Mouse (Mus musculus): ENCODE data around the gene a. TPM values are rescaled to one million over a fixed set of nuclear protein-coding genes. Genes with fewer than 3 reads are reported as not detected.

The a gene
- polyA plus RNA-seq, 1 experiment, result not detected

DNA sequence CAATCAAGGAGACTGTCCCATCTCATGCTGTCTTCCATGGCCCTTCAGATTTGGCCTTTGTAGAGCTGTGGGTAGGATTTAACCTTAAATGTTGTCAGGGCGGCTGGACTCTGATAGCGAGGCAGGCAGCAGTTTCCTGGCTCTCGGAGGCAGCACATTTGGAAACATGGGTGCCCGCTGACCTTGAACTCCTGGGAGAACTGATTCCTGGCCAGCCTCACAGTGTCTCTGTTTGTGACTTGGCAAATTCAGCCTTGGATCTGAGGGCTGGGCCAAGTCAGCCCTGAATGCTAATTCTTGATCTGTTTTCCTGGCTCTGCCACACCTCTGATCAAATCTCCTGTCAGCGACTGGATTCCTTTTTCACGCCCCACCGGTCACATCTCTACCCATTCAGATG is 14.7 kb upstream of the a start:
- no peak for TF ChIP-seq POLR2A (IDR thresholded peaks at IDR 0.05; ENCODE audit: insufficient read depth, low read depth, low read length)
- H3K27ac ChIP-seq (ENCODE audit: insufficient read depth, low read depth, low read length), result no peak overlapping the region
- peaks cover under 1% of the 10 kb centered on the region; the same call in 1 of the 2 replicates for H3K4me1 ChIP-seq (ENCODE audit: control insufficient read depth, insufficient read depth, low read length)
- 76% methylated on average over 7 of the region's 7 CpGs for whole genome bisulfite sequencing
- H3K4me3 ChIP-seq (ENCODE audit: insufficient read depth, low read depth, low read length), result no peak overlapping the region

- Histone ChIP-seq H3K27ac (ENCODE audit: insufficient read depth, low read depth, low read length) (no peak overlapping the region), H3K4me1 (ENCODE audit: control insufficient read depth, insufficient read depth, low read length) (no peaks in the 10 kb centered on the region), H3K4me3 (ENCODE audit: insufficient read depth, low read depth, low read length) (no peak overlapping the region)
- WGBS, result 74% methylated on average over 3 of the region's 3 CpGs
- TF ChIP-seq CTCF (IDR thresholded peaks at IDR 0.05; ENCODE audit: insufficient read depth, low read depth, low read length), result no peak
- TF ChIP-seq POLR2A (IDR thresholded peaks at IDR 0.05; ENCODE audit: insufficient read depth, low read depth, low read length), result no peak
These were observed 11.6 kb upstream of the a start for GRCm38 (mm10) chr2:154779648-154780047.

DNA sequence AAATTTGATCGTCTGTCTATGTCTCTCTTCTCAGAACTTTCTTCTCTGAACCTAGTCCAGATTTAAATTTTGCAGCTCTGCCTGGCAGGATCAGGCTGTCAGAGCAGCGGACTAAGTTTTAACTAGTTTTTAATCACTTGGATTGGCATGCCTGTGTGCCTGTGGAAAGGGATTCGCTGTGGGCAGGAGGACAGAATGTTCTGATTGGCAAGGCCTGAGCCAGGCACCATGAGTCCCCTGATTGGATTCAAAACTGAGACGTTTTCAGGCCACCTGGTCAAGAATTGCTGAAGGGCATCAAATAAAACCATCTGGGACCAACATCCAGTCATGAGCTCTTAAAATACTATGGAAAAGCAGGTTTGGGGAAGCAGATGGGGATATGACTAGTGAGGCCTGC is 8.8 kb upstream of the a start:
- no peak for TF ChIP-seq CTCF (IDR thresholded peaks at IDR 0.05; ENCODE audit: insufficient read depth, low read depth, low read length)
- TF ChIP-seq POLR2A (IDR thresholded peaks at IDR 0.05; ENCODE audit: insufficient read depth, low read depth, low read length), result no peak
- WGBS, result 73% methylated on average over 4 of the region's 4 CpGs
- Histone ChIP-seq H3K27ac (ENCODE audit: insufficient read depth, low read depth, low read length) (no peak overlapping the region), H3K4me3 (ENCODE audit: insufficient read depth, low read depth, low read length) (no peak overlapping the region), H3K4me1 (ENCODE audit: control insufficient read depth, insufficient read depth, low read length) (peaks cover 4% of the 10 kb centered on the region)

DNA sequence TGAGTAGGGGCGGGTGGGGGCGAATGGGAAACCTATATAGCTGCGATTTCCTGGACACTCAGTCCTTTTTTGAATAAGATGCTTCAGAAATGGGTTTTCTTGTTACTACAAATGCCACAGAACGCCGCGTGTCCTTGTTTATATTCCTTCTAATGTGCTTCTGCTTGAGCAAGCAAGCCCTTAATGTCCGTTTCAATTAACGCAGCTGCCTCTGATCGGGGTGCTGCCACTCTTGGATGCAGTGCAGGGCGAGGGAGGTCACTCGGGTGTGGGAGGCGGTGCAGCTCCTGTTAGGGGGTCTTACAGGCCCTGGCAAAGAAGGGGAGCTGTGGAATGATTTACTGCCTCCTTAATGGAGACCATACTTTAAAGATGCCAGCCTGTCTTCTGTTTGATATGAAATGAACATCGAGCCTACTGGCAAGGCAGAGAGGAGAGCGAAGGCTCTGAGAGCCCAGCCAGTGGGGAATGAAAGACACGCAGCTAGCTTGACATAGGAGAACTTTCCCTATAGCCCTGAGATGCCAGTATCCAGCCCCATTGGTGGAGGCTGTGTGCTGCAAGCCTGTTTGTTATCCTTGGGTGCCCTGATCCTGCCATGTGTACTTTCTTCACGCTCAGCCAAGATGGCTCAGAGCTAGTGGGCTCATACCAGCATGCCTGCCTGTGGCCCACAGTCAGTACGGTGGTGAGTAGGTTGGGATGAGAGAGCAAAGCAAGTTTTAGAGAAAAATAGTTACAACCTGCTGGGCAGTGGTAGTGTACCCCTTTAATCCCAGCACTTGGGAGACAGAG is 8.1 kb upstream of the a start:
- TF ChIP-seq CTCF (IDR thresholded peaks at IDR 0.05; ENCODE audit: insufficient read depth, low read depth, low read length) (no peak), POLR2A (IDR thresholded peaks at IDR 0.05; ENCODE audit: insufficient read depth, low read depth, low read length) (no peak)
- Histone ChIP-seq H3K27ac (ENCODE audit: insufficient read depth, low read depth, low read length) (no peak overlapping the region), H3K4me1 (ENCODE audit: control insufficient read depth, insufficient read depth, low read length) (peaks cover 4% of the 10 kb centered on the region), H3K4me3 (ENCODE audit: insufficient read depth, low read depth, low read length) (no peak overlapping the region)
- WGBS, result 65% methylated on average over 17 of the region's 17 CpGs

GRCm38 (mm10) chr2:154785284-154785683 is 5.9 kb upstream of the a start:
- Histone ChIP-seq H3K27ac (ENCODE audit: insufficient read depth, low read depth, low read length) (no peak overlapping the region), H3K4me1 (ENCODE audit: control insufficient read depth, insufficient read depth, low read length) (peaks cover 4% of the 10 kb centered on the region), H3K4me3 (ENCODE audit: insufficient read depth, low read depth, low read length) (no peak overlapping the region)
- 71% methylated on average over 3 of the region's 3 CpGs for WGBS
- TF ChIP-seq CTCF (IDR thresholded peaks at IDR 0.05; ENCODE audit: insufficient read depth, low read depth, low read length), result no peak
- no peak for TF ChIP-seq POLR2A (IDR thresholded peaks at IDR 0.05; ENCODE audit: insufficient read depth, low read depth, low read length)

- WGBS, result 71% methylated on average over 3 of the region's 3 CpGs
- H3K4me1 ChIP-seq (ENCODE audit: control insufficient read depth, insufficient read depth, low read length), result peaks cover 4% of the 10 kb centered on the region
- no peak overlapping the region for H3K27ac ChIP-seq (ENCODE audit: insufficient read depth, low read depth, low read length)
- TF ChIP-seq POLR2A (IDR thresholded peaks at IDR 0.05; ENCODE audit: insufficient read depth, low read depth, low read length) (no peak), CTCF (IDR thresholded peaks at IDR 0.05; ENCODE audit: insufficient read depth, low read depth, low read length) (no peak)
- no peak overlapping the region for H3K4me3 ChIP-seq (ENCODE audit: insufficient read depth, low read depth, low read length)
These were observed 5.0 kb upstream of the a start for GRCm38 (mm10) chr2:154786187-154786586.

- TF ChIP-seq CTCF (IDR thresholded peaks at IDR 0.05; ENCODE audit: insufficient read depth, low read depth, low read length) (no peak), POLR2A (IDR thresholded peaks at IDR 0.05; ENCODE audit: insufficient read depth, low read depth, low read length) (no peak)
- no peak overlapping the region for H3K4me3 ChIP-seq (ENCODE audit: insufficient read depth, low read depth, low read length)
- 39% methylated on average over 11 of the region's 11 CpGs for WGBS
- peaks cover 4% of the 10 kb centered on the region for H3K4me1 ChIP-seq (ENCODE audit: control insufficient read depth, insufficient read depth, low read length)
- no peak overlapping the region for H3K27ac ChIP-seq (ENCODE audit: insufficient read depth, low read depth, low read length)
These were observed 4.4 kb upstream of the a start for GRCm38 (mm10) chr2:154786776-154787175.

- H3K27ac ChIP-seq (ENCODE audit: insufficient read depth, low read depth, low read length), result no peak overlapping the region
These were observed 1.8 kb upstream of the a start for GRCm38 (mm10) chr2:154789381-154789780.

DNA sequence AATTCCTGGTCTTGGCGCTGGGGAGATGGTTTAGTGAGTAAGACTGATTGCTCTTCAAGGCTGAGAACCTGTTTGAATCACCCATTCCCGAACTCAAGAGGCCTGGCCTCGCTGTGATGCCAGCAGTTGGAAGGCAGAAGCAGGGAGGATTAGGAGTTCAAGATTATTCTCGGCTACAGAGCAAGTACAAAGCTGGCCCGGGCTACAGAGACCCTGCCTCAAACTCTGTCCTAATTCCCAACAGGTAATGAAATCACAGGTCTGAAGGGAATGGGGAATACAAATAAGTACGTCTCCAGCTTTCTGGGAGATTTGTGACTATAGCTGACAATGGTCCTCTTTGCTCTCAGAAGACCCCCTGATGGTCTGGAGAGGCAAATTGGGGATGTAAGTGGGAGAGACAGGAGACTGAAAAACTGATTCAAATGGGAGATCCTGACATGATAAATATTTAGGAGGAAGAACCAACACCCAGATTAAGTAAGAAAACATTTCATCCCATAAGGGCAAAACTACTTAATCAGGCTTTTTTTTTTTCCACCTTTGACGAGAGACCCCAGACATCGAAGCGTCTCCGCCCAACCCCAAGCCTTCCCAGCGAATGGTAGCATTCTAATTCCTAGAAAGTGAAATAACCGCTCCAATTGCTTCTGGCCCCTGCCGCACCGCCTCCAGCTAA is 1.1 kb upstream of the a start:
- H3K4me3 ChIP-seq (ENCODE audit: insufficient read depth, low read depth, low read length), result peak overlapping the region; percentile 82
- no peak overlapping the region for H3K27ac ChIP-seq (ENCODE audit: insufficient read depth, low read depth, low read length)
- WGBS, result 9% methylated on average over 14 of the region's 14 CpGs
- TF ChIP-seq POLR2A (IDR thresholded peaks at IDR 0.05; ENCODE audit: insufficient read depth, low read depth, low read length), result no peak
- peaks cover 7% of the 10 kb centered on the region for H3K4me1 ChIP-seq (ENCODE audit: control insufficient read depth, insufficient read depth, low read length)

More at GRCm38 (mm10) chr2:154789381-154789780, 1.8 kb upstream of the a start:
- Histone ChIP-seq H3K4me1 (ENCODE audit: control insufficient read depth, insufficient read depth, low read length) (peaks cover 7% of the 10 kb centered on the region), H3K4me3 (ENCODE audit: insufficient read depth, low read depth, low read length) (no peak overlapping the region)
- WGBS, result 82% methylated on average over 6 of the region's 6 CpGs
- no peak for TF ChIP-seq POLR2A (IDR thresholded peaks at IDR 0.05; ENCODE audit: insufficient read depth, low read depth, low read length)
